Mouse (Mus musculus) C2C12 (cell line): Measurements from ENCODE around the gene Tpbpa. TPM values are rescaled to one million over a fixed set of nuclear protein-coding genes. Genes with fewer than 3 reads are reported as not detected.
"Not testable (repeated sequence)": the region's sequence is repeated elsewhere in the genome, so short reads cannot be mapped to it uniquely, and the experiment has no call there.

ENCODE experiments used
- H3K27me3 ChIP-seq: one replicate; pipeline ENCODE4 v1.6.1; 2011; ENCODE audit not compliant: control insufficient read depth, insufficient read depth, insufficient read length
- H3K36me3 ChIP-seq: one replicate; pipeline ENCODE4 v1.6.1; 2011; ENCODE audit not compliant: control insufficient read depth, insufficient read depth
- H3K4me3 ChIP-seq: one replicate; pipeline ENCODE4 v1.5.1; 2011; ENCODE audit warnings: mild to moderate bottlenecking, control low read depth; ENCODE audit not compliant: poor library complexity, insufficient read depth, severe bottlenecking
- H3K79me2 ChIP-seq: one replicate; pipeline ENCODE4 v1.6.1; 2011; ENCODE audit not compliant: control insufficient read depth, insufficient read depth
- H3K79me3 ChIP-seq: one replicate; pipeline ENCODE4 v1.6.1; 2011; ENCODE audit warnings: low read depth, control low read depth
- H3ac ChIP-seq: one replicate; pipeline ENCODE3; 2011; ENCODE audit warnings: low read depth; ENCODE audit not compliant: control insufficient read depth, insufficient read length
- CEBPB ChIP-seq: IDR thresholded peaks from one replicate; pipeline ENCODE4 v1.6.1; 2011; ENCODE audit warnings: low read depth, mild to moderate bottlenecking, control low read depth, moderate library complexity
- CTCF ChIP-seq: IDR thresholded peaks from one replicate; pipeline ENCODE4 v1.5.1; 2011; ENCODE audit not compliant: control insufficient read depth, insufficient read depth, insufficient read length
- FOSL1 ChIP-seq: IDR thresholded peaks from one replicate; pipeline ENCODE4 v1.8.0; 2011; ENCODE audit warnings: mild to moderate bottlenecking, low read length; ENCODE audit not compliant: poor library complexity, insufficient read depth, severe bottlenecking
- MAX ChIP-seq: IDR thresholded peaks from one replicate; pipeline ENCODE4 v1.6.1; 2011; ENCODE audit warnings: mild to moderate bottlenecking, control low read depth
- MYOD1 ChIP-seq: IDR thresholded peaks from one replicate; pipeline ENCODE4 v1.6.1; 2011; ENCODE audit warnings: low read depth; ENCODE audit not compliant: control insufficient read depth, insufficient read length
- MYOG ChIP-seq: IDR thresholded peaks from one replicate; pipeline ENCODE4 v1.6.1; 2011; ENCODE audit not compliant: control insufficient read depth, insufficient read length; ENCODE audit errors: extremely low read depth
- USF1 ChIP-seq: IDR thresholded peaks from one replicate; pipeline ENCODE4 v1.6.1; 2011; ENCODE audit warnings: low read depth, mild to moderate bottlenecking, control low read depth, moderate library complexity
- long read RNA-seq, 2 experiments: library from polyadenylated mRNA; unstranded; transcript quantifications; one replicate each; pipeline ENCODE4 v2.0.0; 2019 to 2020
- polyA plus RNA-seq: library from polyadenylated mRNA; unstranded; fragments of >200 nt; fragmentation: generic; extraction: Trizol; gene quantifications from one replicate; pipeline ENCODE4 v1.2.1, GENCODE M21; 2012; ENCODE audit warnings: missing spikeins

Gene Tpbpa
- not detected for polyA plus RNA-seq
- long read RNA-seq, experiment 1: 0 reads
- long read RNA-seq, experiment 2: 0 reads

- not testable (repeated sequence) for H3ac ChIP-seq, H3K27me3 ChIP-seq, H3K36me3 ChIP-seq, H3K79me3 ChIP-seq, H3K79me2 ChIP-seq, H3K4me3 ChIP-seq
Measured at GRCm38 (mm10) chr13:60941884-60942283, at the start of gene Tpbpa. TSS of gene Tpbpa (minus strand) at chr13:60941984.

DNA sequence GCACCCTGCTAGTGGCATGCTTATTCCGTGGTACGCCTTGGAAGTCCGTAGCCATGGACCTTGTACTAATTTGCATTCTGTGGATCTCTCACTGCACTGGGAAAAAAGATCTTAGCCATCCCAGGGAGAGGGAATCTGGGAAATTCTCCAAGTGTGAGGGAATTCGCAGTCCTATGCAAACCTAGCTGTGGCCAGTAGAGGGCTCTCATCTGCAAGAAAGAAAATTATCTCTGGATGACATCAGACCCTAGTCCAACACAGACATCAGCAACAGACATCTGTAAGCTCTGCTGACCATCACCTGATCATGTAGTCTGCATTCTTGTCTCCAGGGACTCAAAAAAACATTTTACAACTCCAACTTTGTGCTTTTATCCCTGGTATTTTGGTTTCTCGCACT, 45.1 kb upstream of the Tpbpa start:
- H3K79me3 ChIP-seq, H3K36me3 ChIP-seq, H3ac ChIP-seq, H3K79me2 ChIP-seq, H3K4me3 ChIP-seq, H3K27me3 ChIP-seq: not testable (repeated sequence)

GRCm38 (mm10) chr13:60972319-60972718, 30.5 kb upstream of the Tpbpa start:
- H3K79me2 ChIP-seq, H3K4me3 ChIP-seq, H3K27me3 ChIP-seq, H3ac ChIP-seq, H3K79me3 ChIP-seq, H3K36me3 ChIP-seq: not testable (repeated sequence)

GRCm38 (mm10) chr13:60963985-60964384, 22.2 kb upstream of the Tpbpa start:
- H3ac ChIP-seq, H3K79me3 ChIP-seq, H3K4me3 ChIP-seq, H3K27me3 ChIP-seq, H3K36me3 ChIP-seq, H3K79me2 ChIP-seq: not testable (repeated sequence)

GRCm38 (mm10) chr13:60961706-60962105, 19.9 kb upstream of the Tpbpa start:
- Histone ChIP-seq H3K27me3 (no peaks in the 10 kb centered on the region), H3K79me3 (no peaks in the 10 kb centered on the region)
- no peak for TF ChIP-seq CTCF
- no peak for TF ChIP-seq FOSL1
- TF ChIP-seq MYOD1: no peak

GRCm38 (mm10) chr13:60936500-60936901, 5.3 kb downstream of the Tpbpa start, which contains the start of the genes Gm49391 and Ctla2a:
TSS of gene Gm49391 (minus strand) at chr13:60936571.
TSS of gene Ctla2a (minus strand) at chr13:60936625.
- no peaks in the 10 kb centered on the region for H3K27me3 ChIP-seq
- TF ChIP-seq MAX: no peak
- no peak for TF ChIP-seq CEBPB
- TF ChIP-seq FOSL1: no peak
- no peak for TF ChIP-seq MYOD1
- TF ChIP-seq CTCF: no peak
- TF ChIP-seq USF1: no peak
- no peak for TF ChIP-seq MYOG
- no peaks in the 10 kb centered on the region for H3K79me3 ChIP-seq
- H3K4me3 ChIP-seq: no peak within 1 kb of the TSS
- H3K79me2 ChIP-seq: no peaks in the 10 kb centered on the region
- no peaks in the 10 kb centered on the region for H3K36me3 ChIP-seq
- H3ac ChIP-seq: no peak within 1 kb of the TSS

More at GRCm38 (mm10) chr13:60961706-60962105, 19.9 kb upstream of the Tpbpa start:
- Histone ChIP-seq H3K4me3 (no peak overlapping the region), H3ac (no peak overlapping the region), H3K36me3 (no peaks in the 10 kb centered on the region), H3K79me2 (no peaks in the 10 kb centered on the region)

DNA sequence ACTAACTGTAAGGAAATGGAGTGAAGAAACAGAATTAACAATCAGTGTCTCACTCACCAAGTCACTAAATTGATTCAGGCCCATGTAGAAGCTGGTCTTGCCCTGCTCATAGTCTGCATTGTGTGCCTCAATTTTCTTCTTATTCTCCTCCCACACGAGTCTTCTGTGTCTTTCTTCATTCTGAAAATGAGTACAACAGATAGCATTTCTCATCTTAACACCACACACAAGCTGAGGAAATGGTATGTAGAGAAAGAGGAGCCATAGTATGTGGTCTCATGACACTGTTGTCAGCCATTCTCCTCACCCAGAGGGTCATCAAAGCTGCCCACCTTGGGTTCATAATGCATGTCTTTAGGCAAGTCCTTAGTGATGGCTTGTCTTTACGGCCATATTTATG, 6.3 kb downstream of the Tpbpa start, which contains the start of gene Gm49393:
Gene Gm49393, minus strand, starts transcription at position 101 of the 400 bp plus-strand sequence.
- not testable (repeated sequence) for H3K27me3 ChIP-seq, H3K79me2 ChIP-seq, H3K4me3 ChIP-seq, H3K79me3 ChIP-seq, H3K36me3 ChIP-seq, H3ac ChIP-seq

- not testable (repeated sequence) for H3K4me3 ChIP-seq, H3K79me2 ChIP-seq, H3ac ChIP-seq, H3K79me3 ChIP-seq, H3K36me3 ChIP-seq, H3K27me3 ChIP-seq
Measured at GRCm38 (mm10) chr13:60904780-60905179, 37.0 kb downstream of the Tpbpa start, which contains the start of gene Tpbpb. TSS of gene Tpbpb (minus strand) at chr13:60904880.
